Mouse (Mus musculus) megakaryocyte progenitor cell, adult 5-6 weeks (primary cell): ENCODE measurements around the gene Panx3. TPM values are rescaled to one million over a fixed set of nuclear protein-coding genes. Genes with fewer than 3 reads are reported as not detected.
A peak's percentile ranks its signal among the peaks of the same experiment; 100 is the strongest.

Experiments used
- ATAC-seq: replicated peaks from 2 replicates; pipeline ENCODE4 v1.8.0; 2016; ENCODE audit warnings: mild to moderate bottlenecking, moderate TSS enrichment, inconsistent platforms; ENCODE audit not compliant: poor library complexity
- total RNA-seq, 2 experiments: library from RNA; stranded (forward) in 1 of 2; stranded (reverse) in 1 of 2; fragments of 157-497, 149-512 nt in 1 of 2; fragments of 200-1000 nt in 1 of 2; gene quantifications; 2 replicates each; pipeline versions ENCODE4 v1.2.3 to v1.2.4; 2015 to 2017

Gene Panx3
- total RNA-seq, 2 experiments from 2014 or later, result not detected

GRCm38 (mm10) chr9:37636335-37636734 lies 32.7 kb downstream of the Panx3 start:
- ATAC-seq, result peak; percentile 96

DNA sequence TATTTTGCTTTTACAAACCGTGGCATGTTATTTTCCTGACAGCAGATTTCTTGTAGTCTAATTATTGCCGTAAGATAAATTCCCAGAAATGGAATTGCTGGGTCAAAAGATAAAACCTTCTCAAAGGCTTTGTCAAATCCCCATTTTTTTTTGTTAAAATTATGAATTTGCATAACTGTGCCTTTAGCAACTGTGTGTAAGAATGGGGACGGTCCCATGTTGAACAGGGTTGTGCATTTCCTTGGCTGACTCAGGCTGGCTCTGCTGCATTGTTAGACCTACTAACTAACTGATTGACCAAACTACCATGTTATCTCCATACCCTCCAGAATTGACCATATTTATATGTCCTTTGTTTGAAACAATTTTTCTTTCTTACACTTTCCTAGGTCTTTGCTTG lies 34.8 kb downstream of the Panx3 start:
- ATAC-seq, result no peak

DNA sequence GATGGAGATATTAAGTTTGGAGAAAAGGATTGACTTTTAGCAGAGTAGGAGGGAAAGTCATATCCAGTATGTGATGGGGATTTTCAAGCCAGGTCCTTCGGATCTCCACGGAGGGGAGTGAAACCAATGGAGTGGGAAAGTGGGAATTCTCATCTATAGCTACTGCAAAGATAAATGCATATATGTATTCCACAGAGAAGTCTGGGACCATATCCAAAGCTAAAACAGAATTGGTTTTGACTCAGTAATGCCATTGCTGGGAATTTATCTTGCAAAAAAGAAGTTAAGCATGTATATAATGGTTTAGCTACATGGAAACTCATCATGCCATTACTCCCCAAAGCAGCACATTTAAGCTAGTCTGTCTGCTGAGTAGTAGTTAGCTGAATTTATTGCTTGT lies 36.7 kb downstream of the Panx3 start:
- ATAC-seq, result no peak

GRCm38 (mm10) chr9:37629941-37630340 lies 39.1 kb downstream of the Panx3 start:
- peak; percentile 69 for ATAC-seq

- ATAC-seq, result no peak
Measured at GRCm38 (mm10) chr9:37628581-37628980, 40.5 kb downstream of the Panx3 start.

GRCm38 (mm10) chr9:37627263-37627662 lies 41.8 kb downstream of the Panx3 start:
- ATAC-seq, result no peak

- ATAC-seq, result no peak
Measured at GRCm38 (mm10) chr9:37626103-37626567, 42.9 kb downstream of the Panx3 start.

GRCm38 (mm10) chr9:37625641-37626040 lies 43.4 kb downstream of the Panx3 start:
- ATAC-seq, result no peak

- ATAC-seq, result no peak
Measured at GRCm38 (mm10) chr9:37625129-37625528, 43.9 kb downstream of the Panx3 start.

DNA sequence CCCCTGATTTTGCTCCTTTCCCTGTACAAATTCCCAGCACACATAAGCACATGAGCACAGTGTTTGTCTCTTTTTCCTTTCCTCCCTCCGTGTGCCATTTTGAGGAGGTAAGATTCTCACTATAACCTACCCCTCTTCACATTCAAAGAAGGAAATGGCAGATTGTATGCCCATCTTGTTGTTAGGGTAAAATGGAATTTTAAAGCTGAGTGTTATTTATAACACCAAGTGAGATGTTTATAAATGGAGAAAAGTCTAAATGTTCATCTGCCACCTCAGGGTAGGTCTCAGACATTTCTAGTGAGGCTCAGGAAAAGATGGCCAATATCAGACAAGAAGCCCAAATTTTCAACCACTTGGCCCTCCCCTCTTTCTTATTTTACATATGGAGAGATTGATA lies 44.5 kb downstream of the Panx3 start:
- no peak for ATAC-seq

- ATAC-seq, result no peak
Measured at GRCm38 (mm10) chr9:37623981-37624380, 45.1 kb downstream of the Panx3 start.

DNA sequence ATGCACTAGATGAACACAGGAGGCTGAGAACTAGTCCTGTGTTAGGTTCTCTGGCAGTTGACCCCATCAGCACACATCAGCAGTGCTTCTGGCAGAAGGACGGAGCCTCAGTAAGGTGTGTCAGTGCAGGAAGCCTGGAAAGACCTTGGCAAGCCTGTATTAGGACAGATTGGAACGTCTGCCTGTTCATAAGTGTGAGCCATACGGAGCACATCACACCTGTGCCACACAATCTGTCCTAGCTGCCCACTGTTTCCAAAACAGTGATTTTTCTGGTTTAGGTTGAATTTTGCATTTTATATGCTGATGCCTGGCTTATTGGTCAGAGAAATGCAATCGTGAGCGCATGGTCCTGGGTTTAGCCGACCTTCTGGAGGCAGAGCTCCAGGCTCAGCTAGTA lies 47.7 kb downstream of the Panx3 start:
- ATAC-seq, result no peak

DNA sequence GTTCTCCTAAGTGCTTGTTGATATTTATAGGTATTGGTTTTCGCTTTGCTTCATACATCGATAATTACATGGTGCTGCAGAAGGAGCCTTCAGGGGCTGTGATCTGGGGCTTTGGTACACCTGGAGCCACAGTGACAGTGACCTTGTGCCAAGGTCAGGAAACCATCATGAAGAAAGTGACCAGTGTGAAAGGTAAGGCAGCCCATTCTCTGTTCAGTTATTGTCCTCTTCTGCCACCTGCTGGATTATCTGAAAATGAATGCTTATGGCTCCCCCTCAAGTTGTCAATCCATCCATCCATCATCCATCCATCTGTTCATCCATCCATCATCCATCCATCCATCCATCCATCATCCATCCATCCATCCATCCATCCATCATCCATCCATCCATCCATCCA lies 52.3 kb downstream of the Panx3 start:
- ATAC-seq, result peak; percentile 49

- no peak for ATAC-seq
Measured at GRCm38 (mm10) chr9:37615220-37615619, 53.8 kb downstream of the Panx3 start.

DNA sequence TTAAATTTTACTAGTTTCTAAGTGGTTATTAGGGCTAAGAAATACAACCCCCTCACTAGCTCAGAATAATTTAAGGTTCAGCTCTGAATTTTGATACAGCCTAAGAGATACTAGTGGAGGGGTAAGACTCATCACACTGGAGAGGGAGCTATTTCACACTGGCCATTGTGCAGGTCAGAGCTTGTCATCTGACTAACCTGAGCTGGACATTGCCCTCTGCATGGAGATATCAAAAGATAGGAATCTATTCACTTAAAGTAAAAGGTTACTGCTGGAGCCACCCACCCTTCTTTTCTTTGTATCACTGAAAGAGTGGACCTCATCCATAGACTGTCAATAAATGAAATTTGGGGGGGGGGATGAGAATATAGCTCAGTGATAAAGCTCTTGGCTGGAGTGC lies 54.7 kb downstream of the Panx3 start:
- no peak for ATAC-seq

DNA sequence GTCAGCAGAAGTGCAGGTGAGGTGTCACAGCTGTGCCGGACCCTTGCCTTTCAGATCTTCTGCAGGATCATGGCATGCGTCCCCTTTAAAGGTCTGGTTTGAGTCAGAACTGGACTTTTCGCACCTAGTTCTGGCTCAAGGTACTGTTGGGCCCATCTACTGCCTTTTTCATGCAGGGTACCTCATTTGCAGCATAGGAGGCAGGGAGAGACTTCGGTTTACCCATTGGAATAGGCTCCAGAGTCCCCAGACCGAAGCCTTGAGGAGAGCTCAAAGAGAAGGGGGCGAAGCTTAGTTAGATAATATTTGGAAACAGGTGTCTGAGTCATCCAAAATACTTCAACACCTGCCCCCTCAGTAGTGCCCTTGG lies 55.1 kb downstream of the Panx3 start:
- ATAC-seq, result no peak; the same call in 1 of the 2 replicates

GRCm38 (mm10) chr9:37613182-37613910 lies 55.7 kb downstream of the Panx3 start, which contains the start of gene Spa17:
Gene Spa17 (minus strand): TSS chr9:37613722.
- ATAC-seq, result peak; percentile 93

Other genes starting within 250 kb of the Panx3 start
- gene Robo3, start 236.0 kb downstream of the Panx3 start, total RNA-seq (2015), result 0.07 and 0.32 TPM in 2 replicates
- 0.10 TPM in 1 of 2 replicates, not detected in the other for gene Robo3, start 236.0 kb downstream of the Panx3 start, total RNA-seq (2017)
- gene Msantd2, start 179.9 kb downstream of the Panx3 start, total RNA-seq (2015), result 14.8 and 18.3 TPM in 2 replicates
- gene Msantd2, start 179.9 kb downstream of the Panx3 start, total RNA-seq (2017), result 21.9 and 40.8 TPM in 2 replicates
- gene Esam, start 141.2 kb downstream of the Panx3 start, total RNA-seq (2015), result 0.34 and 0.94 TPM in 2 replicates
- 0.29 and 0.57 TPM in 2 replicates for gene Esam, start 141.2 kb downstream of the Panx3 start, total RNA-seq (2017)
- gene Vsig2, start 130.0 kb downstream of the Panx3 start, total RNA-seq (2015), result not detected in 2 replicates
- gene Vsig2, start 130.0 kb downstream of the Panx3 start, total RNA-seq (2017), result not detected in 2 replicates
- 4.4 and 9.6 TPM in 2 replicates for gene Nrgn, start 116.3 kb downstream of the Panx3 start, total RNA-seq (2015)
- 0.54 and 3.5 TPM in 2 replicates for gene Nrgn, start 116.3 kb downstream of the Panx3 start, total RNA-seq (2017)
- gene Siae, start 113.5 kb downstream of the Panx3 start, total RNA-seq (2015), result 13.4 and 16.9 TPM in 2 replicates
- gene Siae, start 113.5 kb downstream of the Panx3 start, total RNA-seq (2017), result 9.4 and 11.8 TPM in 2 replicates
- gene Spa17, start 55.5 kb downstream of the Panx3 start, total RNA-seq (2015), result 2.9 and 6.7 TPM in 2 replicates
- 1.7 and 5.1 TPM in 2 replicates for gene Spa17, start 55.5 kb downstream of the Panx3 start, total RNA-seq (2017)
- 35.0 and 38.1 TPM in 2 replicates for gene Tbrg1, start 11.9 kb downstream of the Panx3 start, total RNA-seq (2015)
- gene Tbrg1, start 11.9 kb downstream of the Panx3 start, total RNA-seq (2017), result 39.9 and 47.8 TPM in 2 replicates
- not detected in 2 replicates for gene Olfr160, start 47.0 kb upstream of the Panx3 start, total RNA-seq (2015)
- gene Olfr160, start 47.0 kb upstream of the Panx3 start, total RNA-seq (2017), result not detected in 2 replicates
- gene Olfr874, start 75.9 kb upstream of the Panx3 start, total RNA-seq (2015), result not detected in 2 replicates
- not detected in 2 replicates for gene Olfr874, start 75.9 kb upstream of the Panx3 start, total RNA-seq (2017)
- not detected in 2 replicates for gene Olfr875, start 102.6 kb upstream of the Panx3 start, total RNA-seq (2015)
- gene Olfr875, start 102.6 kb upstream of the Panx3 start, total RNA-seq (2017), result not detected in 2 replicates
- not detected in 2 replicates for gene Olfr876, start 133.8 kb upstream of the Panx3 start, total RNA-seq (2015)
- not detected in 2 replicates for gene Olfr876, start 133.8 kb upstream of the Panx3 start, total RNA-seq (2017)
- gene Olfr877, start 185.0 kb upstream of the Panx3 start, total RNA-seq (2015), result not detected in 2 replicates
- not detected in 2 replicates for gene Olfr877, start 185.0 kb upstream of the Panx3 start, total RNA-seq (2017)
- not detected in 2 replicates for gene Olfr145, start 227.5 kb upstream of the Panx3 start, total RNA-seq (2015)
- not detected in 2 replicates for gene Olfr145, start 227.5 kb upstream of the Panx3 start, total RNA-seq (2017)
- not detected in 2 replicates for gene Olfr878, start 248.6 kb upstream of the Panx3 start, total RNA-seq (2015)
- not detected in 2 replicates for gene Olfr878, start 248.6 kb upstream of the Panx3 start, total RNA-seq (2017)